Mouse (Mus musculus): ENCODE measurements around the gene Thra.
A peak's percentile ranks its signal among the peaks of the same experiment; 100 is the strongest.
"Not testable (repeated sequence)": the region's sequence is repeated elsewhere in the genome, so short reads cannot be mapped to it uniquely, and the experiment has no call there.

Gene Thra

DNA sequence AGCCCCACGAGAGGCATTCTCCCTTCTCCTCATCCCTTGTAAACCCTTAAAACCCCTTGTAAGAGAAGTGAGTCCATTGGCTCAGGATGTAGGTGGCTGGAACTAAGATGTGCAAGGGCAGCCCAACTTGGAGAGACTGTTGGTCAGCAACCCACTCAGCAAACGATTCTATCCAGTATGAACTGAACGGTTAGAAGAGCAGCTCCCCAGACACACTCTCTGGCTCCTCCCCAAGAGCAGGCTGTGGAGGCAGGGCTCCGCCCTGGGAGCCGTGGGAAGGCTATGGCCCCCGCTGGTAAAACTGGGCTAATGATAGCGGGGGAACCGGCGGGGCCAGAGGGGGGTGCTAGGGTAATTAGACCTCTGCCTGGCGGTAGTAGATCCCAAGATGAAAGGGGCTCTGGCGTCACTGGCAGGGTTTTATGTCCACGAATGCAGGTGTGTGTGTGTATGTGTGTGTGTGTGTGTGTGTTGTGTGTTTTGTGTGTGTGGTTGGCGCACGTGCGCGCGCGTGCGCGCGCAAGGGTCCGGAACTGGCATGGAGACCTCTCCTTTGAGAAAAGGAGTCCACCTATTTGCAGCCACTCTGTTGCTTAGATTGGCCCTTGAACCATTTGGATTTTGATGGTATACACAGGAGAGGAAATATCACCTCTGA is at the start of gene Thra:
TSS of gene Thra (plus strand) at position 246 of the 658 bp plus-strand sequence.
- peak; percentile 67 to 78 for DNase-seq

DNA sequence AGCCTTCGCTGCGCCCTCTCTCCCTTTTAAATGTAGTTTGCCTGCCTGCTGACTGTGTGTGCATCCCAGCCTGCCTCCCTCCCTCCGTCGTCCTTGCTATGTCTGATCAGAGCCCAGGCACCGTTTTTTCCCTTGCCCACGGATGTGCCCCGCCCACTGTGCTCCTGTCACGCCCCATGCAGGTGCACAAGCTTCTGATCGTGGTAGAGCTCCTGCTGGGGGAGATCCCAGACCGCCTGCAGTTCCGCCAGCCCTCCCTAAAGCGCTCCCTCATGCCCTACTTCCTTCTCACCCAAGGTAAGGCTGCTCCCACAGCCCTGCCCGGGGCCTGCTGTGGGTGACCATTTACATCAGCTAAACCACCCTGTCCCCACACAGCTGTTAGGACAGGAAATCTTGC is 47.2 kb upstream of the Thra start:
- DNase-seq = no peak

DNA sequence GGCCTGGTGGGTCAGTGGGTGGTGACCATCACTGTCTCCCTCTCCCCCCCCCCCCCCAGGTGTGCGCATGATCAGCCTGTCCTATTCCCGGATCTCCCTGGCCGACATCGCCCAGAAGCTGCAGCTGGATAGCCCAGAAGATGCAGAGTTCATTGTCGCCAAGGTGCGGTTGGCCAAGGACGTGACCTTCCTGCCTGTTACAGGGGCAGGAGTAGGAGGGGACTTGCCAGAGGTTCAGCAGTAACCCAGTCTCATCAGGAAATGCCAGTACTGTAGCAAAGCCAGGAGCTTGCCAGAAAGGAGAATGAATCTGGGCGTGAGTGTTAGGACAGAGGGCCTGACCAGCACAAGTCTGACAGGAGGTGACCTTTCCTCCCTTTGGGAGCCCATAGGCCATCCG is 46.7 kb upstream of the Thra start:
- DNase-seq = no peak

DNA sequence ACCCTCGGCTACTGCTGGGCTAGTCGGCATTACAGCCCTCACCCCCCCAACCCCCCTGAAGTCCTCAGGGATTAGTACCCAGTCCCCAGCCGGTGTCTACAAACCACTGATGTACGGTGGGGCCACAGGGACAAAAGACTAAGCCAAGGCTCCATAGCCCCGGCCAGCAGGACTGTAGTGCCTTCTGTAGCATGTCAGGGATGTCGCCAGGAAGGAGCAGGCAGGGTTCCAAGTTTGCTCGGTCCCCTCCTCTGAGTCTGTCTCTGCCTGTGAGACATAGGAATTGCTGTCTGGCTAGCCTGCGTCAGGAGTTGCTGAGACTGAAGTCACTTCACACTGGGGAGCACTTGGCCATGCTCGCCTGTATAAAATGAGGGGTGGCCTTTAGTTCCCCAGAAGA is 46.1 kb upstream of the Thra start:
- DNase-seq = no peak

DNA sequence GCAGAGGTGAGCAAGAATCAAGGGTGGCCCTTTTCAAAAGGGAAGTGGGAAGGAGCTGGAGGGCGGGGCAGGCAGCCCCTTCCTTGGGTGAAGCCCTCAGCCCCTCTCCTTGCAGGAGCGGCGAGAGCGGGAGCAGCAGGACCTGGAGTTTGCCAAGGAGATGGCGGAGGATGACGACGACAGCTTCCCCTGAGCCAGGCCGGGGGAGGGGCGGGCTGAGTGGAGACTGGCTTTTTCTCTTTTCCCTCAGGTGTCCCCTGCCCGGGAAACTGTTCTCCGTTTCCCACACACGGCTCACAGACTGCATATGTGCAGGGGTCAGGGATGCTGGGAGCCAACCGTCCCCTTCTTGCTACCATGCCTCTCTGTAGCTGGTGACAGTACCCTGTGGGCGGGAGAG is 45.0 kb upstream of the Thra start:
- DNase-seq = no peak

DNA sequence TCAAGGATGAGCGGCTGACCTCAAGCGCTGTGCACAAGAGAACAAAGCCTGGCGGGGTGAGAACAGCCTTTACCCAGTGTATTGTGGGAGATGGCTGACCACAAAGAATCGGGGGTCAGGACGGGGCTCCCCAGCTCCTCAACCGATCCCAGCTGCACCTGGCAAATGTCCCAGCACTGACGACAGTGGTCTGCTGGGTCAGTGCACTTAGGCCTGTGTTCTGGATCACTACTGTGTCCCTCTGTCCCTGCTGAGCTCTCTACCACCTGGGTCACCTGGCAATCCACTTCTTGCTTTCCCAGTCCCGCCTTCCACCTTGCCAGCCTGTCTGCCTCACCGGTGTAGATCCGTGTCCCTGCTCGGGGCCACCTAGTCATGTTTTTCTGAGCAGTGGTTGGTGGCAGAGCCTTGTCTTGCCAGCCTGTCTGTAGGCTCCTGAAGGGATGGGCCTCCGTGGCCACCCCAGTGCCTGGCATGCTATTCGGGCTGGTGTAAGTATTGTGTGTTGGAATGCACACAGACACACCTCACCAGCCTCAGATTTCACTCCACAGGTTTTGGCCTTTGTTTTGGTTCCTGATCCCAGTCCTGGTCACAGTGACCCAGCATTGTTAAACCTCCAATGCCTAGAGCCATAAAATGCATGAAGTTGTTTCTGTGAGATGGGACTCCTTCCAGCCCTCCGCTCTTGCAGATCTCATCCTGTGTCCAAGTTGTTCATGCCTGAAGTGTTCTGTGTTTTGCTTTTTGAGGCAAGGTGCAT is 43.8 kb upstream of the Thra start:
- peak in 1 of 2 experiments; percentile 55 for DNase-seq

DNA sequence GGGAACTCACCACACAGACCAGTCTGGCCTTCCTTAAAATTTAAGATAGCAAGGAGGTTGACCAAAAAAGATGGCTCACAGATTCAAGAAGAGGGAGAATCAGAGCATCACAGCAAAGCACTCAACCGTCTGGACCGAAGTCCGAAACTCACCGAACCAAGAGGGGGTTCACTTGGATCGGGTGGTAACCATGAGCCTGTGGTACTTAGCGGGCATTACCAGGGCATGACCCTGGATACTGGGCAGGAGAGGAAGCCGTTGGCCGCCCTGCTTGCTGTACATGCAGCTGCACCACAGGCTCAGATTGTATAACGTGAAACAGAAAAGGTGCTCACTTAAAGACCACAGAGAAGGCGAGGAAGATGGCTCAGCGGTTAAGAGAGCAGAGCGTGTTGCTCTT is 43.2 kb upstream of the Thra start:
- DNase-seq = no peak

DNA sequence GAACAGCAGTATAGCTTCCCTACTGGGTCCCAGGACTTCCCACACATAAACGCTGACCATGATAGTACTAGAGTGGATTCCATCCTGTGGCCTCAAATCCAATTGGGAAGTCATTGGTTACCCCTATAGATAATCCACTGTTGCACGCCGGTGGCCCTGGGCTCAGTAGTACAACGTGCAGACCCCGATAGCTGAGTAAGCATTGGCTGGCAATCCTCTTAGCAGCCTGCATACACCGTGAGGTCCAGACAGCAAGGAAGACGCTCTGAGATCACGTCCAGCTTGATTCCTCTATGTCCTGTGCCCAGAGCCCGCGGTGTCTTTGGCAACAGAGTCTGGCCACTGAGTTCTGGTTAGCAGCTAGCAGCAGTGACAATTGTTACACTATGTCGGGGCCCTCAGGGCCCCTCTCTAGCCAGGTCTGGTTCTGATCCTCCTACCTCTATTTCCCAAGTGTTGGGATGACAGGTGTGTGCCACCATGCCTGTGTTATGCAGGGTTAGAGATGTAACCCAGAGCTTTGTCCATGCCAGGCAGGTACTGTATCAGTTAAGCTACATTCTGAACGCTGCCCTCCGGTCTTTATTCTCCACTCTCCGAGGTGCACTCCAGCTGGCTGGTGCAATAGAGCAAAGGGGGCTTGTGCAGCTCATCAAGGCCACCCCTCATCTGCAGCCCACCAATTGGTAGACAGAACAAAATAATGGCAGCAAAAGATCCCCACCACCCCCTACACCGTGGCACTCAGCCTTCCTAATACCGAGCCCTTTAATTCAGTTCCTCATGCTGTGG is 41.4 kb upstream of the Thra start:
- no peak for DNase-seq

DNA sequence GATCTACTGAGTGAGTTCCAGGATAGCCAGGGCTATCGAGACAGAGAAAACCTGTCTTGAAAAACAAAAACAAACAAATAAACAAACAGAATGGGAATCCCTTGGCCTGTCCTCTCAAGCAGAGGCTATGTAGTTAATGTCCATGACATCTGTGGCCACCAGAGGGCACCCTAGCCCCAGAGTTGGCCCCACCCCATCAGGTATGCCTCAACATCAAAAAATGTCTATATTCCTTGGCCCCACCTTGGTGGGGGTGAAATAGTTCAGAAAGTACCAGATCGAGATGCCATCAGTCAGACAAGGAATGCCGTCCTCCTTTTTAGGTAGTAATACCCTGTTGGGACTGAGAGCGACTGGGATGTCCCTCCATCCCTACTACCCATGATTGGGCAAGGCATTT is 40.5 kb upstream of the Thra start:
- peak; percentile 80 to 81 for DNase-seq

DNA sequence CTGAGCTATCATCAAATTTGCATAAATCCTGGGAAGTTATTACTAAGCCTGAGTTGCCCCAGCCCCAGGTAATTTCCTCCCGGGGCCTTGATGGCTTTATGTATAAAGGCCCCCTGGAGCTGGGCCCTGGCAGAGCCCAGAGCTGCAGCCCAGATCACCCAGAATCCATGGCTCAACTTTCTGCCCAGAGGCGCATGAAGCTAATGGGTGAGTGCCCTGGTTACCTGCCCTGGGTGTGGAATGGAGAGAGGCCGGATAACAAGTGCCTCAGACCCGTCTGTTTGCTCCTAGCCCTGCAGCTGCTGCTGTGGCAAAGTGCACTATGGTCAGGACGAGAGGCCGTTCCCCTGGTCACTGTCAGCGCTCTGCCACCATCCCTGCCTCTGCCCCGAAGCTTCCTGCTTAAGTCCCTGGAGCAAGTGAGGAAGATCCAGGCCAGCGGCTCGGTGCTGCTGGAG is 39.2 kb upstream of the Thra start, which contains the start of gene Csf3:
TSS of gene Csf3 (plus strand) at position 51 of the 458 bp plus-strand sequence.
- DNase-seq = no peak

DNA sequence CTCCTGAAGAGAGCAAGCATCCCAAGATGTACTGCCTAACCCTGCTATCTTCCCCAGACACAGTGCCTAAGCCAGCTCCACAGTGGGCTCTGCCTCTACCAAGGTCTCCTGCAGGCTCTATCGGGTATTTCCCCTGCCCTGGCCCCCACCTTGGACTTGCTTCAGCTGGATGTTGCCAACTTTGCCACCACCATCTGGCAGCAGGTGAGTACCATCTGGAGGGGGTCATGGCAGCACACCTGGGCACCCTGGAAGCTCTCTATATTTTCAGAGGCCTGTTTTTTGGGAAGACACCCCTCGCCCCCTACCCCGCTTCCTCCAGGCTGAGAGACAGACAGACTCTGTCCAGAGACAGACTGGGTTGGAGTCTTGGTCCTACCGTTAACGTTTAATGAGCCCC is 38.1 kb upstream of the Thra start:
- no peak for DNase-seq

DNA sequence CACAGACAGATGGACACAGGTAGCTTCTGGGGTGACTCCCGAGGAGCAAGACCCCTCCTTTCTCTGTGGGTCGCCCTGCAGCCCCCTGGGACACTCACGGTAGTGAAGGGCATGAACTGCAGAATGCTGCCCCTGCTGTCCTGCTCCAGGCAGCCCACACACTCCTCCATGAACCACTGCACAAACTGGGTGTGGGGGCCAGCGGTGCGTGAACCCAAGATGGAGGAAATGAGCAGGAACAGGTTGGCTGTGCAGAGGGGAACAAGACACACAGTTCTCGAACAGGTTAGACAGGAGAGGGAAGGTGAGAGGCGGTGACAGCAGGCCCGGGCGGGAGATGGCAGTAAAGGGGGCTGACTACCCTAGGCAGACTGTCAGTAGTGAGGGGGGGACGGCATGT is 35.4 kb upstream of the Thra start:
- no peak for DNase-seq

DNA sequence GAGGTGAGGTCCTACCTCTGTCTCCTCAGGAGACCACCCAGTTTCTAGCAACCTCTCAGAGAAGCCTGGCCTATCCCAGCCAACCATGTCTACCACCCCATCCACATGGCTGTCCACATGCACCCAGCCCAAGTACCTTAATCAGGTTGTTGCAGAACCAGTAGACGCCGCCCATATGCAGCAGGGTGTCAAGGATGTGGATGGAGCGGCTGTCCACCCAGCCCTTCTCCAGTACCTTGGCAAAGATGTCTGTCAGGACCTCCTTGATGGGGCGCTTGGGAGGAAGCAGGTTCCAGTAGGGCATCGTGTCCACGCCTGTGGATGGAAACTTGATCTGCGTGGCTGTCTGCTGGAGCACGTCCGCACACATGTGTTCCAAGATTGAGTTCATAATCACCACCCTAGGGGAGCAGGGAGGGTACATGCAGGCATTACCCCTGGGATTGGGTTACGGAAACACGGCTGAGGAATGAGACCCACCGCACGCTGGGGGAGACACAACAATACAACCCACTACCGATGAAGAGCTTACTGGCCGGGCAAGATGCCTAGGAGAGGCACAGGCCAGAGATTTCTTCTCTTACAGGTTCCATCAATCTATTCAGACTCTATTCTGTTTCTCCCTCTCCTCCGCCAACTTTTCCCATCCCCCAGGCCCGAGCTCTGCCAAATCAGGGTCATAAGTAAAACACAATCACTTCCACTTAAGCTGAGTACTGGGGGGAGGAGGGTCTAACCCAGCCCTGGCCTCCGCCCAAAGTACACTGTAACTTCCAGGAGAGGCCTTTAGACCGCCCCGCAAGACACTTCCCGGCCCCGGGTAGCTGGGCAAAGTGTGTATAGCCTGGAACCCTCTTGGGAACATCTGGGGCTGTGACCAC is 32.8 kb upstream of the Thra start:
- peak; percentile 82 to 87 for DNase-seq

DNA sequence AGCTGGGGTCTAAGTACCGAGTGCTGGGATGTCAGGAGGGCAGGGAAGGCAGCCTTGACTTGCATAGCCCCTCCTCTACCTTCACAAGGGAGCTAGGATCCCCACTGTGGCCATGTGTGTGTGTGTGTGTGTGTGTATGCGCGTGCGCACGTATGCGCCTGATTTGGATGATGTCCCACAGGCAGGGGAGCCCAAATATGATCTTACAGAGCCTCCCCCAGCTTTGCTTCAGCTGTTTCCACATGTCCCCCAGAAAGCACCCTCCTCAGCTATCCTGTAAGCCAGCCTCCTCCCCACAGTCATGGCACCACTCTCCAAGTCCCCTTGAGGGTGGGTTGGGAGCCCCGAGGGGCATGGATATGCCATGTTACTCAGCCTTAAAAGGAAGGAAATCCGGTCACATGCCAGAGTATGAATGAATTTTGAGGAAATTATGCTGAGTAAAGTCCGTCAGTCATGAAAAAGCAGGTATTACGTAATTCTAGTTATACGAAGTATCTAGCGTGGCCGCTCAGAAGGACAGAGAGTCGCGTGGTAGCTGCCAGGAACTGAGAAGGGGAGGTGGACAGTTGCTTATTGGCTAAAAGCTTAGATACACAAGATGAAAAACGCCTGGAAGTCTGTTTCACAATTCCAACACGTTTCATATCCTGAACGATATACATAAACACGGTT is 32.0 kb upstream of the Thra start:
- peak; percentile 68 to 83 for DNase-seq

DNA sequence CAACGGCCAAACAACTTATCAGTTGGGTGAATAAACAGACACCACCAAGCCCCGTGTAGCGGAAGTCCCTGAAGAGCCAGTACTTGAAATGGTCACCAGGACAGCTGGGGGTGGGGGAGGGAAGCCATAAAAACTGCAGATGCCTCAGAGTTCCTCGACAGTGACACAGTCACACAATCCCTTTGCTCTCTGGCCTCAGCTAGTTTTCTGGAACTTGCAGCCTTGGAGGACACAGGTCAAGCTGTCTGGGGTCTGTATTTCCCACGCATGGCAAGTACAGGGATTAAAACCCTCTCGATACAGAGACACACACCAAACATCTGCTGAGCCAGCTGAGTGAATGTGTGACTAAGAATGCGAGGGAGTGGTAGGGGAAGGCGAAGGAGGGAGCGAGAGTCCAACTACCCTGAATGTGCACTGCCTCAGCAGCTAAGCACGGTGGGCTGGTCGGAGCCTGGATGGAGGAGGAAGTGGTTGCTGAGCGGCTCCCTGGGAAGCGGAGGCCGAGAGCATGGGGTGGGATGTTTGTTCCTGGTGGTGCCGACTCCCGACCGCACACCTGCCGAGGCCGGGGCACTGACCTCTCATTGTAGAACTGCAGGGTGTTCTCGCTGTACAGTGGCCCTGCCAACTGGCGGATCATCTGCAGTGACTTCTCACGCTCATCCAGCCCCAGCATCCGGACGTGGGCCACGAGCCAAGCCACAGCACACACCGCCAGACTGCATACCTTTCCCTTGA is 31.3 kb upstream of the Thra start:
- peak; percentile 48 to 49 for DNase-seq

DNA sequence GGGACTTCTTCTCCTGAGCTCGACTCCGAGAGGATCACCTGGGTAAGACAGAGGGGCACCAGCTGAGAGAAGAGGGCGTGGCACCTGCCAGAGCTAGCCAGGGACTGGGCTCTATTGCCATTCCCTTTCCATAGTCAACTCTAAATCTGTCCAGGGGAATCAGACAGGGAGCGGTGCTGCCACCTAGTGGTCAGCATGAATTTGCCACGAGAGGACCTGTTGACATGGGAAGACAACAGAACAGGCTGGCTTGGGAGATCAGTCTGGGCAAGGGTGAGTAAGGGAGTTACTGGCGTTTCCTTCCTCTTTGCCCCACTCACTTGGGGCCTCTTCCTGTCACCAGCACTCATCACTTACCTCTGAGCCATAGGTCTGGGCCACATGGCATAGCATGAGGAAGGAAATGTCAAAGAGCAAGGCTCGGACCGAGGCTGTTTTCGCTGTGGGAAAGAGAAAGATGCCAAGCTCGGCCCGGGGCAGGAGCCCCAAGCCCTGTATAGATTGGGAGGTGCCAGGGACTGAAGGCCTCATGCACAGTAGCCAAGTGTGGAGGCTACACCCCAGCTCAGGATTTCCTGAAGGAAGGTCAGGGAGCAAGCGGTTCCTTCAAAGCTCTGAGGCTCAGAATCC is 29.9 kb upstream of the Thra start:
- peak; percentile 85 to 89 for DNase-seq

DNA sequence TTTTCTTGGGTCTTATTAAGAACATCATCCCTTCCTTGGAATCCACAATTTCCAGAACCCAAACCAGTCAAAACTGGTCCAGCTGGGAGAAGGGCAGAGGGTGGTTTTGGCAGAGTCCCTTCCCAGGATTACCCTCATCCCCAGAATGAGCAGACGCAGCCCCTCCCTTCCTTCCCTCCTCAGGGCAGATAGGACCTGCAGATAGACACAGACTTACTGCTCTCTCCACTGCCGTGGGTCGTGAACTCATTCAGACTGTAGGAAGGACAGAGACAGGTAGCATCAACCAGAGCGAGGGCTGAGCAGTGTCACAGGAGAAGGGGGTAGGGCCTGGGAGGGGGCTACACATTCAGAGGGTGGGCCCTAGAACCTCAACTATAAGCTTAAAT is 29.4 kb upstream of the Thra start:
- no peak for DNase-seq

DNA sequence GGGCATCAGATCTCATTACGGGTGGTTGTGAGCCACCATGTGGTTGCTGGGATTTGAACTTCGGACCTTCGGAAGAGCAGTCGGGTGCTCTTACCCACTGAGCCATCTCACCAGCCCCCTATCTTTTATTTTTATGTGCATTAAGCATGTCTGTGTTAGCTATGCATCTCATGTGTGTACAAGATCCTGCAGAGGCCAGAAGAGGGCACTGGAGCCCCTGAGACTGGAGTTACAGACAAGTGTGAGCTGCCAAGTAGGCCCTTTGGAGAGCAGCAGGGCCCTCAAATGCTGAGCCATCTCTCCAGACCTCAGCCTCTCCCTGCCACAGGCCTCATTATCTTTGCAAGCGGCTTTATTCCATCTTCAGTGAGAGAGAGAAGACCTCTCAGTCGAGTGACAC is 28.4 kb upstream of the Thra start:
- not testable (repeated sequence) for DNase-seq

DNA sequence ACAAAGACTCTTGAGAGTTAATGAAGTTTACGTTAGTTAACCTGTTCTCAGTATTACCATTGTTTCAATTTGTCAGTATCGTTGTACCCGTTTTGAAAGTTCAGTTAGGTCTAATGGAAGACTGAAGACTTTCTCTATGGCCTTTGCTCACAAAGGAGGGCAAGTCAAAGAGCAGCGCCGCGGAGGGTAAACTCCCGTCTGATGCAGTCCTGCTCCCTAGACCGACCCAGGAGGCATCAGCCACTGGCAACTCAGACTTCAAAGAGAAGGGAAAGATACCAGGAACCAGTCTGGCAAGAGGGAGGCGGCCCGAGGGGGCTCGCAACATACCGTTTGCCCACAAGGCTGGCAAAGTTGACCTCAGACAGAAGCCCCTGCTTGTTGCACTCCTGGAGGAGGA is 26.7 kb upstream of the Thra start:
- no peak for DNase-seq

DNA sequence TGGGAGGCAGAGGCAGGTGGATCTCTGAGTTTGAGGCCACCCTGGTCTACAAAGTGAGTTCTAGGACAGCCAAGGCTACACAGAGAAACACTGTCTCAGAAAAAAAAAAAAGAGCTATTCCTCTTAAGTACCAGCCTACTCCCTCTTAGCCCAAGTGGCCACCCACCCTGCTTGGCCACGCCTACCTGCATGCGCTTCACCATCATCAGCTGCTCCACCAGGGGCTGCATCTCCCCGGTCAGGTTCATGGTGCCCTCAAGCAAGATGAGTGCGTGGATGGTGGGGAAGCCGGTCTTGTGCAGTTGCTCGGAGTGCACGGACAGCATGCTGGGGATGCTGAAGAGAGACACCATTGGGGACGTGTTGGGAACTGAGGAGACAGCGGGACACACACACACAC is 24.5 kb upstream of the Thra start:
- no peak for DNase-seq

DNA sequence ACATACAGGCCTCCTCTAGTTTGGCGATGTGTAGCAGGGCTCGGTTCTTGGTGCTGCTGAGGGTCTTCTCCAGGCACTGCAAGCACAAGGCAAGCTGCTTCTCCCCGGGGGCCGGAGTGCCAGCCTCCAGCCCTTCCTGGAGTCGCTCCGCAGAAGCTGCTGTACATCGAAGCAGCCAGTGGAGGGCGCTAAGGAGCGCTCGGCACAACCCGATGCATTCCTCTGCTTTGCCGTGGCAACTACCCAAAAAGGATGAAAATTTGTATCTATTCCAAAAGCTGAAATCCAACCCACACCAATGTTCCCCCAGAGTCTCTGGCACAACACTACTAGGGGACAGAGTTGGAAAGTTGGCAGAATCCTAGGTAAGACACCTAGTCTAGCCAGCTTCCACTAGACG is 22.5 kb upstream of the Thra start:
- DNase-seq = peak; percentile 66 to 79
